Mouse (Mus musculus): ENCODE data around the gene Gnao1. TPM values are rescaled to one million over a fixed set of nuclear protein-coding genes. Genes with fewer than 3 reads are reported as not detected.

Gene Gnao1
- polyA plus RNA-seq, 1 experiment, result 4.1 TPM

DNA sequence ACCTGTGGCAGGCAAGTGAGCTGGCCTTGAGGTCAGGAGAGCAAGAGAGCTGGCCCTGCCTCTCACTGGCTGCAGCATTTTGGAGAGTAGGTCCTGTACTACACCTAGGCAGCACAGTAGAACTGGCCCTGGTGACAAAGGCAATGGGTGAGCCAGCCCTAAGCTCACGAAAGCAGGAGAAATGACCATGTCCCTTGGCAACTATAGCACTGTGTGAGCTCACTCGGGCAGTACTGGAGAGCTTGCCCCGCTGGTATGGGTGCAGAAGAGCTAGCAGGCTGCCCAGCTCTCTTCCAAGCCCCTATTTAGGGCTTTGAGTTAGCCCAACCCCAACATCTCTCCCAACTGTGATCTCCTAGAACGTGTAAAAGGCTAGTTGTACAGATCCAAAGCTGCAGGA, 68.6 kb downstream of the Gnao1 start:
- TF ChIP-seq POLR2A (IDR thresholded peaks at IDR 0.05; ENCODE audit: borderline replicate concordance, control insufficient read depth, low read depth, low read length), result no peak
- TF ChIP-seq CTCF (IDR thresholded peaks at IDR 0.05; ENCODE audit: control insufficient read depth, insufficient read depth, low read length), result no peak
- Histone ChIP-seq H3K27ac (ENCODE audit: control insufficient read depth, insufficient read depth, low read depth, low read length, poor library complexity) (no peak overlapping the region), H3K4me1 (ENCODE audit: control insufficient read depth, insufficient read depth, low read length) (no peaks in the 10 kb centered on the region), H3K4me3 (replicated peaks; ENCODE audit: control insufficient read depth, low read depth, low read length) (no peak overlapping the region)
- 69% methylated on average over 4 of the region's 4 CpGs for WGBS

DNA sequence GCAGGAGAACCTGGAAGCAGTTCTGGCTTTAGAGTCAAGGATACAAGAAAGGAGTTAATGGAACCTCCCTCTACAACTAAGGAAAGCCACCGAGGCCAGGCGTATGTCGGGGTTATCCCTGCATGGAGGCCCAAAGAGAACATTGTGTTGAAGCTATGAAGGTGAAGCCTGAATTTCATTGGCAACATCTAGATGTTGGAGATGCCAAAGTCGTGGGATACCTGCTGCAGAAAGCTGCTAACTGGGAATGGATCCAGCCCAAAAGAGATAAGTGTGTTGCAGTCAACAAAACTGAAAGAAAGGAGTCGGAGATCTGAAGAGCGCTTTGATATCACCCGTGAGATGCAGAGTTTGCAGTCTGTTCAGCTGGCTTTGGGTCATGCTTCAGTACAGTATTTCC, 70.2 kb downstream of the Gnao1 start:
- no peak overlapping the region for H3K27ac ChIP-seq (ENCODE audit: control insufficient read depth, insufficient read depth, low read depth, low read length, poor library complexity)
- H3K4me3 ChIP-seq (replicated peaks; ENCODE audit: control insufficient read depth, low read depth, low read length), result no peak overlapping the region
- no peaks in the 10 kb centered on the region for H3K4me1 ChIP-seq (ENCODE audit: control insufficient read depth, insufficient read depth, low read length)
- TF ChIP-seq CTCF (IDR thresholded peaks at IDR 0.05; ENCODE audit: control insufficient read depth, insufficient read depth, low read length) (no peak), POLR2A (IDR thresholded peaks at IDR 0.05; ENCODE audit: borderline replicate concordance, control insufficient read depth, low read depth, low read length) (no peak)
- WGBS, result 84% methylated on average over 7 of the region's 7 CpGs

DNA sequence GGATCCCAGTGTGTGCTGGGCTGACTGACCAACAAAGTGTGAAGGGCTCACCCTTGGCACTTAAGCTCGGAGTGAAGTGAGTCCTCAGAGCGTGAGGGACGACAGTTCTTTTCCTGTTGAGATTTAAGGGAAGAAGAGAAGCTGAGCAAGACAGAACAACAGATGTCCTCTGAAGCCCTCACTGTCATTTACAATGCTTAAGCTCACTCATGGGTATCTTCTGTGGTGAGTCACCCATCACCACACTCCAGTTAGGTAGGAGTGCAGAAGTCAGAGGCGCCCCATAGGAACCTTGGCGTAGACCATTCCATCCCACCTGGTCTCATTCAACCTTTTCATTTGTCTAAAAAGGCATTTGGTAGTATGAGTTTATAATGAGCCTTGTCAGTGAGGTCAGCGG, 71.6 kb downstream of the Gnao1 start:
- H3K27ac ChIP-seq (ENCODE audit: control insufficient read depth, insufficient read depth, low read depth, low read length, poor library complexity), result no peak overlapping the region
- TF ChIP-seq POLR2A (IDR thresholded peaks at IDR 0.05; ENCODE audit: borderline replicate concordance, control insufficient read depth, low read depth, low read length) (no peak), CTCF (IDR thresholded peaks at IDR 0.05; ENCODE audit: control insufficient read depth, insufficient read depth, low read length) (no peak)
- WGBS, result 79% methylated on average over 6 of the region's 6 CpGs
- no peaks in the 10 kb centered on the region for H3K4me1 ChIP-seq (ENCODE audit: control insufficient read depth, insufficient read depth, low read length)
- H3K4me3 ChIP-seq (replicated peaks; ENCODE audit: control insufficient read depth, low read depth, low read length), result no peak overlapping the region

DNA sequence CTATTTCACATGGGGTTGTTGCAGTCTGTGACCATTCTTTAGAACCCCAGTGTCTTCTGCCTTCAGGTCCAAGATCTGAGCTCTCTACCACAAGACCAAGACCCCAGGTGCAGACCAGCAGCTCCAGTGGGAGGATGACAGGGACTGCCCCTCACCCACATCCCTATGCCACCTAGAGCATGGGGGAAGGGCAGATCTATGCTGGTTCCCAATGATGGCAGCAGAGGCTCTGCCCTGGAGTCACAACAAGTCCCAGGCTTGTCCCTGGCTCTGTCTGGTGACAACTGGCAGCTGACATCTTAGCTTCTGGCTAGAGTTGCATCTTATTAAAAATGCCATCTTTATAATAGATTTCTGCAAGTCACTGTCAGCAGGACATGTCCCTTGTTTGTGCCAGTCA, 73.5 kb downstream of the Gnao1 start:
- Histone ChIP-seq H3K4me3 (replicated peaks; ENCODE audit: control insufficient read depth, low read depth, low read length) (no peak overlapping the region), H3K4me1 (ENCODE audit: control insufficient read depth, insufficient read depth, low read length) (no peaks in the 10 kb centered on the region; the same call in 1 of the 2 replicates), H3K27ac (ENCODE audit: control insufficient read depth, insufficient read depth, low read depth, low read length, poor library complexity) (no peak overlapping the region)
- TF ChIP-seq POLR2A (IDR thresholded peaks at IDR 0.05; ENCODE audit: borderline replicate concordance, control insufficient read depth, low read depth, low read length), result no peak
- TF ChIP-seq CTCF (IDR thresholded peaks at IDR 0.05; ENCODE audit: control insufficient read depth, insufficient read depth, low read length), result no peak

DNA sequence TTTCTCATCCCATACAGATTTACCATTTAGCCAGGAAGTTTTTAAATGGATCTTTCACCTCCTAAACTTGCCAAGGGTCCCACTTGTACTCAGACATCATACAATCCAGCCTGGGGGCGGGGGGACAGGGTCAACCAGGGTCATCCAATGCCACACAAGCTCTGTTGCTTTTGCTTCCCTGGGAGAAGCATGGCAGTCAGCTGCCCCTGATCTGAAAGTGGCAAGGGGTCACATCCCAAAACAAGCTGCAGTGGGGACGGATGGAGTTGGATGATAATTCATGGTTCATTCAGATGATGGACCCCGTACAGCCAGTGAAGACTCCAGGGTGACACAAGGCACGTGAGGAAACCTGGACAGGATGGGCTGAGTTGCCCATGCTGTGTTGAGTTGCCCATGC, 74.0 kb downstream of the Gnao1 start:
- Histone ChIP-seq H3K4me3 (replicated peaks; ENCODE audit: control insufficient read depth, low read depth, low read length) (no peak overlapping the region), H3K4me1 (ENCODE audit: control insufficient read depth, insufficient read depth, low read length) (no peaks in the 10 kb centered on the region; the same call in 1 of the 2 replicates), H3K27ac (ENCODE audit: control insufficient read depth, insufficient read depth, low read depth, low read length, poor library complexity) (no peak overlapping the region)
- WGBS, result 73% methylated on average over 4 of the region's 4 CpGs
- TF ChIP-seq CTCF (IDR thresholded peaks at IDR 0.05; ENCODE audit: control insufficient read depth, insufficient read depth, low read length), result no peak
- TF ChIP-seq POLR2A (IDR thresholded peaks at IDR 0.05; ENCODE audit: borderline replicate concordance, control insufficient read depth, low read depth, low read length), result no peak

DNA sequence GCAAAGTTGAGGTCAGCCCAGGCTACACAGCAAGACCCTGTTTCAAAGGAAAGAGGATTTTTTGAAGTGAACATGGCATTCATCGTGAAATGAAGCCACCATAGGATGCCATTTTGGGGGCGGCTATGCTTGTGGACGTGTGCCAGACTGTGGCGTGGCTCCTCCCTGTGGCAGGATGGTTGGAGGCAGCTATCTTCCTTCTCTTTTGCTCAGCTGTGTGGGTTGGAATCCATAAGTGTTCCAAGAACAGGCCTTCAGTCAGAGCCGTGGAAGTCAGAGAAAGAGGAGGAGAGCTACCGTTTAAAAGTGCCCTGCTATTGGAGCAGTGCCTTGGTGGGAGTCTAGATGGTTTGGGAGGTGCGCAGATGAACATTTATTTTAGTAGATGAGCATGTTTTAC, 74.5 kb downstream of the Gnao1 start:
- no peak for TF ChIP-seq POLR2A (IDR thresholded peaks at IDR 0.05; ENCODE audit: borderline replicate concordance, control insufficient read depth, low read depth, low read length)
- no peak for TF ChIP-seq CTCF (IDR thresholded peaks at IDR 0.05; ENCODE audit: control insufficient read depth, insufficient read depth, low read length)
- Histone ChIP-seq H3K4me3 (replicated peaks; ENCODE audit: control insufficient read depth, low read depth, low read length) (no peak overlapping the region), H3K4me1 (ENCODE audit: control insufficient read depth, insufficient read depth, low read length) (no peaks in the 10 kb centered on the region; the same call in 1 of the 2 replicates), H3K27ac (ENCODE audit: control insufficient read depth, insufficient read depth, low read depth, low read length, poor library complexity) (no peak overlapping the region)
- WGBS, result 89% methylated on average over 7 of the region's 7 CpGs

DNA sequence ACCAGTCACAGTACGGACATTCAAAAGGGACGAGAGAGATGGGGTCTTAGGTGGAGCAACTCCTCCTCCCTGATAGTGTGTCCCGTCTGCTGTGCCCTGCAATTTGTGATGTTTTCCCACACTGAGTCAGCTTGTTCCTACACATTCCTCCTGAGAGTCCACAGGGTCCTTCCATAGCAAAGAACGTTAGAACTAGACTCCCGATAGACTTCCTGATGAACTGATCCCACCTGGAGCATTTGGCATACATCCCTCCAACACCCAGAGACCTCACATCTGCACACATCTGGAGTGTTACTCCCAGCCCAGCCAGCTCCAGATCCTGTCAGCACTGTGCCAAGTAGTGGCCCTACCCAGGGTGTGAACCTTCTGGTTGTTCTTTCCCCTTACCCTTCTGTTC, 76.4 kb downstream of the Gnao1 start:
- Histone ChIP-seq H3K4me3 (replicated peaks; ENCODE audit: control insufficient read depth, low read depth, low read length) (no peak overlapping the region), H3K27ac (ENCODE audit: control insufficient read depth, insufficient read depth, low read depth, low read length, poor library complexity) (no peak overlapping the region), H3K4me1 (ENCODE audit: control insufficient read depth, insufficient read depth, low read length) (no peaks in the 10 kb centered on the region; the same call in 1 of the 2 replicates)
- TF ChIP-seq CTCF (IDR thresholded peaks at IDR 0.05; ENCODE audit: control insufficient read depth, insufficient read depth, low read length) (no peak), POLR2A (IDR thresholded peaks at IDR 0.05; ENCODE audit: borderline replicate concordance, control insufficient read depth, low read depth, low read length) (no peak)
- 81% methylated on average over 5 of the region's 5 CpGs for WGBS

DNA sequence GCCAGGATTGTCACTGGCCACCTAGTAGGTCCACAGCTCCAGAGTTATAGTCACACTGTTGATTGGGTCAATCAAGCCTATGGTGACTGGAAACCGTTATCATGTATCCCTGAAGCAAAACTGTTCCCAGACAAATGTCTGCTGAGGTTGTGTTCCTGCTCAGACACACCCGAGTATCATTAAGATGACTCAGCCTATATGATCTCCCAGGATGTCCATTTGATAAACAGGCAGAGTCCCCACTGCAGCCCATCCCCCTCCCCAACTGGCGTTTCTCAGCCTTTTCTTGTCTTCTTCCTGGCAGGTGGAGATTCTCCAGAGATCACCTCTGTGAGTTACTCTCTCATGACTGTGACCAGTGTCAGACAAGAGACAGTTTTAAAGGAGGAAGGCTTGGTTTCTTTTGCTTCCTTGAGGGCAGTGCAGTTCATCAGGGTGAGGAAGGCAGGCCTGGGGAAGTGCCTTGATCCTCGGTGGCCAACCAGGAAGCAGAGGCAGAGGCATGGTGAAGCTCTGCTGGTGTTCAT, 78.4 kb downstream of the Gnao1 start:
- WGBS, result 56% methylated on average over 4 of the region's 4 CpGs
- no peak overlapping the region for H3K27ac ChIP-seq (ENCODE audit: control insufficient read depth, insufficient read depth, low read depth, low read length, poor library complexity)
- H3K4me1 ChIP-seq (ENCODE audit: control insufficient read depth, insufficient read depth, low read length), result no peaks in the 10 kb centered on the region; the same call in 1 of the 2 replicates
- TF ChIP-seq POLR2A (IDR thresholded peaks at IDR 0.05; ENCODE audit: borderline replicate concordance, control insufficient read depth, low read depth, low read length) (no peak), CTCF (IDR thresholded peaks at IDR 0.05; ENCODE audit: control insufficient read depth, insufficient read depth, low read length) (no peak)
- no peak overlapping the region for H3K4me3 ChIP-seq (replicated peaks; ENCODE audit: control insufficient read depth, low read depth, low read length)
